Mouse (Mus musculus) embryo, embryonic 10 days (tissue): ENCODE data around the gene Neo1.

Experiments used
- DNase-seq: peaks from one replicate; pipeline ENCODE4 v3.0.0-alpha.2; 2015; ENCODE audit warnings: low spot score

The Neo1 gene

GRCm38 (mm10) chr9:58859080-58859635 lies 177.1 kb downstream of the Neo1 start:
- peak; percentile 53 for DNase-seq

- no peak for DNase-seq
These were observed 181.3 kb downstream of the Neo1 start for GRCm38 (mm10) chr9:58854931-58855330.

- peak; percentile 55 for DNase-seq
These were observed 186.5 kb downstream of the Neo1 start for GRCm38 (mm10) chr9:58849576-58850315.

- no peak for DNase-seq
These were observed 188.6 kb downstream of the Neo1 start for GRCm38 (mm10) chr9:58847676-58848075.

GRCm38 (mm10) chr9:58847008-58847407 lies 189.2 kb downstream of the Neo1 start:
- no peak for DNase-seq

- DNase-seq: no peak
These were observed 191.6 kb downstream of the Neo1 start for GRCm38 (mm10) chr9:58844597-58844996.

- peak; percentile 91 for DNase-seq
These were observed 194.6 kb downstream of the Neo1 start for GRCm38 (mm10) chr9:58841655-58842054.

GRCm38 (mm10) chr9:58838504-58838903 lies 197.7 kb downstream of the Neo1 start:
- DNase-seq: no peak

- DNase-seq: no peak
These were observed 199.1 kb downstream of the Neo1 start for GRCm38 (mm10) chr9:58837174-58837573.

- DNase-seq: no peak
These were observed 203.3 kb downstream of the Neo1 start for GRCm38 (mm10) chr9:58832939-58833338.

- DNase-seq: no peak
These were observed 206.6 kb downstream of the Neo1 start for GRCm38 (mm10) chr9:58829627-58830026.
